Mouse (Mus musculus) liver, embryonic 15.5 days (tissue): ENCODE data around the gene Fkbp1a. TPM values are rescaled to one million over a fixed set of nuclear protein-coding genes. Genes with fewer than 3 reads are reported as not detected.

ENCODE experiments used
- ATAC-seq: fragments of 200-750 bp; cut with Nextera tagmentation; 2 replicates; pipeline ENCODE4 v1.8.0; 2017; ENCODE audit warnings: moderate number of reproducible peaks, mild to moderate bottlenecking, moderate library complexity; ENCODE audit not compliant: insufficient read depth
- H3K27ac ChIP-seq: fragments of 300-500 bp; sonication (generic); replicated peaks from 2 replicates; pipeline ENCODE4 v1.5.1; 2015; ENCODE audit warnings: mild to moderate bottlenecking, inconsistent platforms
- H3K27me3 ChIP-seq: fragments of 300-500 bp; sonication (generic); 2 replicates; pipeline ENCODE4 v1.6.1; 2015; ENCODE audit warnings: mild to moderate bottlenecking, inconsistent platforms
- H3K36me3 ChIP-seq: fragments of 300-500 bp; sonication (generic); replicated peaks from 2 replicates; pipeline ENCODE4 v1.6.1; 2015; ENCODE audit warnings: moderate library complexity, mild to moderate bottlenecking, inconsistent platforms
- H3K4me1 ChIP-seq: fragments of 300-500 bp; sonication (generic); replicated peaks from 2 replicates; pipeline ENCODE4 v1.6.1; 2015; ENCODE audit warnings: inconsistent platforms
- H3K4me2 ChIP-seq: fragments of 300-500 bp; sonication (generic); 2 replicates; pipeline ENCODE4 v1.6.1; 2015; ENCODE audit warnings: moderate library complexity, mild to moderate bottlenecking, inconsistent platforms
- H3K4me3 ChIP-seq: fragments of 300-500 bp; sonication (generic); replicated peaks from 2 replicates; pipeline ENCODE4 v1.5.1; 2015; ENCODE audit warnings: mild to moderate bottlenecking, inconsistent platforms
- H3K9ac ChIP-seq: fragments of 300-500 bp; sonication (generic); 2 replicates; pipeline ENCODE4 v1.6.1; 2015; ENCODE audit warnings: moderate library complexity, mild to moderate bottlenecking, inconsistent platforms
- H3K9me3 ChIP-seq: fragments of 300-500 bp; sonication (generic); replicated peaks from 2 replicates; pipeline ENCODE4 v1.6.1; 2016; ENCODE audit warnings: inconsistent platforms
- WGBS: fragments of 180-500 bp; shearing (Covaris S2); methylation state at CpG from one replicate; pipeline ENCODE4 v1.1.7; 2015; ENCODE audit warnings: mixed read lengths; ENCODE audit not compliant: insufficient replicate concordance; 5-methylcytosine and 5-hydroxymethylcytosine counted together
- polyA plus RNA-seq: library from polyadenylated mRNA; unstranded; fragments of >200 nt; fragmentation: Nextera tagmentation; extraction: Ambion mirVana; gene quantifications from 2 replicates; pipeline ENCODE4 v1.2.1, GENCODE M21; 2015

Gene Fkbp1a
- polyA plus RNA-seq: 126 and 128 TPM in 2 replicates

DNA sequence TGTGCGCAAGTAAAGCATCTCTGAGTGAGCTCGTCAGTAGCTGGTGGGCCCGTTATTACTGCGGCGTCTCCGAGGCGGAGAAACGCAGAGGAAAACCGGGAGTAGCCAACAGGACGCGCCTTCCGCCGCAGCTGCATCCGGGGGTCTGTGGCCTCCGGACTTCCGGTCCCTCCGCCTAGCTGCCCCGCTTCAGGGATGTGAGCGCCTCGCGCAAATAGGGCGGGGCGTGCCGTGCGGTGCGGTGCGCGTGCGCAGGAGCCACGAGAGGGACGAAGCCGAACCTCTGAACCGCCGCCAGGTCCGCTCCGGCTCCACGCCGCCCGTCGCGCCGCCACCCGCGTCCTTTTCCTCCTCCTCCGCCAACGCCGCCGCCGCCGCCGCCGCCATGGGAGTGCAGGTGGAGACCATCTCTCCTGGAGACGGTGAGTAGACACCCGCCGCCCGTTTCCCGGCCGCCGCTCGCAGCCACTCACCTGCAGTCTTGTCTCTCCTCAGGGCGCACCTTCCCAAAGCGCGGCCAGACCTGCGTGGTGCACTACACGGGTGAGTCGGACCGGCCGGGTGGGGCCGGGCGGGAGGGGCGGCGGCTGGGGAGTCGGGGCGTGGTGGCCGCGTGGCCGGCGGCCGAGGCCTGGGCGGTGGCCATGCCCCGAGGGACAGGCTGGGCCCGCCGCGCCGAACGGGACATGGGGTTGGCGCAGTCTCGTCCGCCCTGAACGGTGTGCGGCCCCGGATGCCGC, at the start of gene Fkbp1a:
Gene Fkbp1a (plus strand): TSS at position 161 of the 740 bp plus-strand sequence.
- peak within 1 kb of the TSS; percentile 76 for H3K9ac ChIP-seq
- peak; percentile 94 for ATAC-seq
- peaks cover 42% of the 10 kb centered on the region for H3K4me1 ChIP-seq
- peak within 1 kb of the TSS; percentile 88 for H3K27ac ChIP-seq
- H3K9me3 ChIP-seq: no peaks in the 10 kb centered on the region
- H3K4me3 ChIP-seq: peak within 1 kb of the TSS; percentile 79
- H3K36me3 ChIP-seq: 0 out of 2 replicates have a peak, but pooled peaks cover 4% of the 10 kb centered on the region
- H3K27me3 ChIP-seq: no peaks in the 10 kb centered on the region
- H3K4me2 ChIP-seq: peak within 1 kb of the TSS; percentile 96
- under 1% methylated on average over 76 of the region's 93 CpGs for WGBS

DNA sequence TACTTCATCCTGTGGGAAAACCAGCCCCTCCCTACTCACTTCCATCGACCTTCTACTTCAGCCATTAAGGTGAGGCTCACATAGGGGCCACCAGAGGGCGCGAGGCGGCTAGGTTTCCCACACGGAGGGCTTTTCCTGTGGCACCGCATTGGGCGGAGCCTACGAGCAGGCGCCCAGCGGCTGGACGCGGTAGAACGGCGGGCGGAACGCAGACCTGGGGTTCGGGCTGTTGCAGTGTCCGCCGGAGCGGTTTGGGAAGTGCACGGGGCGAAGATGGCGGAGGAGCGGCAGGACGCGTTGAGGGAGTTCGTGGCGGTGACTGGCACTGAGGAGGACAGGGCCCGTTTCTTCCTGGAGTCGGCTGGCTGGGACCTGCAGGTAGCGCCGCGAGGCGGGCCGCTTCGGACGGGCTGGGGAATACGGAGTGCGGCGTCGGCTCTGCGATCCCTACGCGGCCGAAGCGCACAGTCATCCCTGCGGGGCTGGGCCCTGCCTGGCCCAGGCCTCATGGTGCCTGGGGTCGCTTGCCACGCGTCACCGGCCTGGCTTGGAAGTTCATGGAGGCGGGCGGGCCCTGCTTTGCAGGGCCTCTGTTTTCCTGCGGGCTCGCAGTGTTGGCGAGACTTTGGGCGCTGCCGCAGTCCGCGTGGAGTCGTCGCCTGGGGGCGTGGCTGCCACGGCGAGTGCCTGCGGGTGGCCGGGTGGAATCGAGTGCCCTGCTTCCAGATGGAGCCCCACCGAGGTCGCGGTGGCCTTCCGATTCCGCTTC, 48.1 kb upstream of the Fkbp1a start, which contains the start of gene Nsfl1c:
Gene Nsfl1c (plus strand): TSS at position 148 of the 769 bp plus-strand sequence.
- WGBS: under 1% methylated on average over 71 of the region's 73 CpGs
- Histone ChIP-seq H3K4me2 (peak within 1 kb of the TSS; percentile 82), H3K36me3 (peaks cover 15% of the 10 kb centered on the region; the same call in 1 of the 2 replicates), H3K4me1 (peaks cover 11% of the 10 kb centered on the region), H3K27ac (peak within 1 kb of the TSS; percentile 59), H3K9ac (peak within 1 kb of the TSS; percentile 76), H3K27me3 (0 out of 2 replicates have a peak, but pooled peaks cover 5% of the 10 kb centered on the region), H3K9me3 (no peaks in the 10 kb centered on the region), H3K4me3 (peak within 1 kb of the TSS; percentile 85)
- peak; percentile 100 for ATAC-seq

DNA sequence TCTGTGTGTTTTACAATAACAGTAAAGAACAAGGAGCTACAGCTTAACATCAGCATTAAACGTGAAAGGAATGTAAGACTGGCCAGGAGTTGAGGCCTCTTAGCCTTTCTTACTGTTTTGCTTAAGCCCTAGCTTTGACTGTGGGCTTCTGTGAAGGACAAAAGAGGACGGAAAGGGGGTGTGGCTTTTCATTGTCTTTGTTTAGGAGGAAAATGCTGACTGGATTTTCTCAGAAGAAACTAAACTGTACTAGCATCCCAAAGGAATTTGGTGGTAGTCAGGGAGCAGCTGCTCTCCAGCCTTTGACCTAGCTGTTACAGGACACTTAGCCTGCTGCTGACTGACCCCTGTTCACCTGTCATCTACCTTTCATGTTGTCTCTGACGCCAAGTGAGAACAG, 43.9 kb upstream of the Fkbp1a start:
- Histone ChIP-seq H3K9me3 (no peaks in the 10 kb centered on the region), H3K4me1 (peaks cover 24% of the 10 kb centered on the region), H3K36me3 (peaks cover 40% of the 10 kb centered on the region), H3K9ac (no peak overlapping the region), H3K4me3 (no peak overlapping the region), H3K27ac (no peak overlapping the region), H3K27me3 (no peaks in the 10 kb centered on the region), H3K4me2 (no peak overlapping the region)
- WGBS: 53% methylated on average over 3 of the region's 3 CpGs
- no peak for ATAC-seq

DNA sequence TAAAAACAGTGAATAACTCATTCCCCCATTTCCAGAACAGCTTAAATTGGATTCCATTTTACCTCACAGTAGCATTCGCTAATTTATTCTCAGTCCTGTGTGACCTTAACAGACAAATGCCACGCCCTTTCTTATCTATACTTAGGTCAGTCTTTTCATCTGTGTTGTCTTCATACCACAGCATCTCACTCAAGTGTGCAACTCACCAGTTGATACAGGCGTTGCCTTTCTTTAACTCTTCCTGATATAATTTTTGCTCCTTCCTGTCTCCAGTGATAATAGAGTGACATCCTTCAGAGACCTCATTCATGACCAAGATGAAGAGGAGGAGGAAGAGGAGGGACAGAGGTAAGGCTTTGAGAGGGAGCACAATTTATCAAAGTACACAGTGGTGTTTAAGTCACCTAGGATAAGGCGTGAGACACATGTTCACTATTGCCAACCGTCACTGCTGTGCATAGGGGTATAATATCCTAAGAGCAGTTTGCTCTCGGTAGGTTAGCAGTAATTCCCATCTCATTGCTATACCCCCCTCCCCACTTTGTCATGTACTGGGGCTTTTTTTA, 41.8 kb upstream of the Fkbp1a start:
- peaks cover 17% of the 10 kb centered on the region for H3K4me1 ChIP-seq
- H3K9ac ChIP-seq: no peak overlapping the region
- H3K4me2 ChIP-seq: no peak overlapping the region
- H3K9me3 ChIP-seq: no peaks in the 10 kb centered on the region
- 38% methylated on average over 6 of the region's 6 CpGs for WGBS
- ATAC-seq: peak; percentile 69
- H3K36me3 ChIP-seq: peaks cover 59% of the 10 kb centered on the region
- H3K27ac ChIP-seq: no peak overlapping the region
- no peak overlapping the region for H3K4me3 ChIP-seq
- H3K27me3 ChIP-seq: no peaks in the 10 kb centered on the region

GRCm38 (mm10) chr2:151504226-151504625, 38.1 kb upstream of the Fkbp1a start:
- Histone ChIP-seq H3K9ac (no peak overlapping the region), H3K27me3 (no peaks in the 10 kb centered on the region), H3K4me2 (no peak overlapping the region), H3K9me3 (no peaks in the 10 kb centered on the region), H3K4me3 (no peak overlapping the region), H3K36me3 (peaks cover 70% of the 10 kb centered on the region), H3K4me1 (peaks cover 12% of the 10 kb centered on the region), H3K27ac (no peak overlapping the region)
- no peak for ATAC-seq
- WGBS: 68% methylated on average over 4 of the region's 4 CpGs

DNA sequence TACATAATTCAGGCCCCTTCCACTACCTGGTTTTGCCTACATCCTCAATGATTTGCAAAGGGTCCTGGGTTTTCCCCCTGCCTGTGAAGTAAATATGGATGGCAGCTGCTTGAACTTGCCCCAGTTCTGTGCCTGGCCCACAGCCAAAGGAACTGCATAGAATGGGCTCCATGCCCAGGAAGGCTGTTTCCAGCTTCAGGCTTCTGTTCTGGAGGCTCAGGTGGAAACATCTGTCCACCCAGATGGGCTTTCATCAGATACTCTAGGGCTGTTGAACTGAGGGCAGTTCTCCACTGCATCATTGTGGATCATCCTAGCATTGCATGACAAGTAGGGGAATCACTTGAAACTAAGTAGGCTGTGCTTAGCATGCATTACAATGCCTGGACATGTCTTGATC, 30.1 kb upstream of the Fkbp1a start:
- H3K36me3 ChIP-seq: peaks cover 65% of the 10 kb centered on the region
- no peaks in the 10 kb centered on the region for H3K27me3 ChIP-seq
- no peaks in the 10 kb centered on the region for H3K9me3 ChIP-seq
- no peak overlapping the region for H3K4me2 ChIP-seq
- no peak overlapping the region for H3K27ac ChIP-seq
- H3K4me1 ChIP-seq: no peaks in the 10 kb centered on the region
- H3K9ac ChIP-seq: no peak overlapping the region
- no peak overlapping the region for H3K4me3 ChIP-seq
- no peak for ATAC-seq

- Histone ChIP-seq H3K9me3 (no peaks in the 10 kb centered on the region), H3K27me3 (no peaks in the 10 kb centered on the region), H3K36me3 (peaks cover 59% of the 10 kb centered on the region), H3K27ac (no peak overlapping the region), H3K4me1 (no peaks in the 10 kb centered on the region), H3K4me3 (no peak overlapping the region), H3K4me2 (no peak overlapping the region), H3K9ac (no peak overlapping the region)
- no peak for ATAC-seq
- WGBS: 64% methylated on average over 3 of the region's 3 CpGs
Observed at GRCm38 (mm10) chr2:151513525-151514285, 28.6 kb upstream of the Fkbp1a start.

DNA sequence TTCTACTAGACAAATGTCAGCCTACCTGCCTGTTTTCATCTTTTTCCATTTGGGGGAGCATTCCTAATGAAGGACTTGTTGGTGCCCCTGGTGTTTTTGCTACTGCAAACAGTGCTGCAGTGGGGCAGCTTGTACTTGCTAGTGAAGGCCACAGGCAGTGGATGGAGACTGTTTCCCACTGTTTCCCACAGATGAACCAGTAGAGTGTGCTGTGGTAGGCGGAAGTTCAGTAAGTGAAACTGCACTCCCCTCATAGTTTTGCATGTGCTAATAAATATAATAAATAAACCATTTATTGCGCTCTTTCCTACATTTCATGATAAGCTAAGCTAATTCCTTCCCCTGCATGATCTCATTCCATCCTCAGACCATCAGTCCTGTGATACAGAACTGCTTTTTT, 23.3 kb upstream of the Fkbp1a start:
- Histone ChIP-seq H3K9ac (no peak overlapping the region), H3K36me3 (peaks cover 19% of the 10 kb centered on the region), H3K4me2 (no peak overlapping the region), H3K27ac (no peak overlapping the region), H3K4me3 (no peak overlapping the region), H3K9me3 (no peaks in the 10 kb centered on the region), H3K4me1 (no peaks in the 10 kb centered on the region), H3K27me3 (no peaks in the 10 kb centered on the region)
- no peak for ATAC-seq
- 85% methylated on average over 2 of the region's 2 CpGs for WGBS

GRCm38 (mm10) chr2:151524324-151525041, 17.8 kb upstream of the Fkbp1a start:
- ATAC-seq: peak; percentile 56
- Histone ChIP-seq H3K27ac (no peak overlapping the region), H3K27me3 (no peaks in the 10 kb centered on the region), H3K9me3 (no peaks in the 10 kb centered on the region), H3K4me1 (0 out of 2 replicates have a peak, but pooled peaks cover 7% of the 10 kb centered on the region), H3K4me2 (no peak overlapping the region), H3K36me3 (no peaks in the 10 kb centered on the region), H3K4me3 (no peak overlapping the region), H3K9ac (no peak overlapping the region)
- WGBS: 15% methylated on average over 4 of the region's 4 CpGs

DNA sequence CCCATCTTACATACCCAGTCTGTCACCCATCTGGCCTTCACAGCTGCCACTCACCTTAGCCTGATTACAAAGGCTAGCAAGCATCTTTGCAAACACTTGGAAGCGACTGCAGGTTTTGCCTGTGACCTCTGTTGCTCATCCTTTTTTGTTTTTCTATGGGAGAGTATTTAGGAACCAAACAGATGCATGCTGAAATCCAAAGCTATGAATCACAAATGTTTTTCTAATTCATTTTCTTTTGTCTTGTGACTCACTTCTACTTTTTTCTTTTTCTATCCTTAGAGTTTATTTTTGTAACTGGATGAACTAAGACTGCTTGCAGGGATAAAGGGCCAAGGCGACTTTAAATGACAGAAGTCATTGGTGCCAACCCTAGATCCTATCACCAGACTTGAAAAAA, 16.8 kb upstream of the Fkbp1a start:
- WGBS: 57% methylated on average over 2 of the region's 2 CpGs
- H3K4me1 ChIP-seq: peaks cover 8% of the 10 kb centered on the region; the same call in 1 of the 2 replicates
- no peak for ATAC-seq

More for the DNA sequence above, 16.8 kb upstream of the Fkbp1a start:
- Histone ChIP-seq H3K27me3 (no peaks in the 10 kb centered on the region), H3K4me2 (no peak overlapping the region), H3K9me3 (no peaks in the 10 kb centered on the region), H3K36me3 (no peaks in the 10 kb centered on the region), H3K9ac (no peak overlapping the region), H3K4me3 (no peak overlapping the region), H3K27ac (no peak overlapping the region)
